Mouse (Mus musculus): Measurements from ENCODE around the gene Gm12216.

DNA sequence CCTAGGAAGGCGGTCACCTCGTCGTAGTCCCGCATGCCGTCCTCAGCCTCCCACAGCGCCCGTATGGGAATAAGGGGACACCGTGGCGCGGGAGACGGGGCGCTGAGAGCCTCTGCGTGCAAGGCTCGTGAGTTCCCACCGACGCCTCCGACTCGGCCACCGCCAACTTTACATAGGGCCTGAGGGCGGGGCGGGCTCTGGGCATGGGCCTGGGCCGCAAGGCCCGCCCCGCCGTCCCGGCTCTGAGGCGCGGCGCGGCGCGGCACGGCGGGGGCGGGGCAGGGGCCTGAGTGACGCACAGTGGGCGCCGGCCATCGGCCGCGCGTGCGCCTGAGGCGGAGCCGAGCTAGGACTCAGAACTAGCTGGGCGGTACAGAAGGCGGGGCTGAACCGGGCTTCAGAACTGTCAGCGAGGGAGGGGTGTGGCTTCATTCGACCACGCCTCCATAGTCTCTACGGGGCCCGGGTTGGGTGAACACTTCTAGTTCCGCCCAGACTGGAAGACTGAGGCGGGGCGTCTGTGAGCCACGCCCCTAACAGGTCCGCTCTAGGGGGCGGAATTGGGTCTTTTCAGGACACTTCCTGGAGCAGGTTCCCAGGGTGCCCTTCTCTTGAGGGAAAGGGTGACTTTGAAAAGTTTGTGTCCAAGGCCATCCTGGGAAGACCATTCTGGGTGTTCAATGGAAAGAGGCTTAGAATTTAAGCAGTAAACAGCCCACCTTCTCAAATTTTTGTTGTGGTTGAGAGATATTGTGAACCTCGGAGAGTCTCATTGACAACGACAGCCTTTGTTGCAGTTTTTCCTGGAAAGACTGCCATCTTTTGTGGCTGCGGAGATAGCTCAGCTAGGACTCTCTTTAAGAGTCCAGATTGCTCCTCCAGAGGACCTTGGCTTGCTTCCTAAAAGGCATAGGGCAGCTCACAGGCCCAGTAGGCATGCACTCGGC lies 32.7 kb upstream of the Gm12216 start, which contains the start of gene Slc22a5:
- TF ChIP-seq POLR2A (IDR thresholded peaks at IDR 0.05; ENCODE audit: extremely low read depth, insufficient read depth, low read length) (peak; percentile 74; the same call in 1 of the 2 replicates), CTCF (IDR thresholded peaks at IDR 0.05; ENCODE audit: low read depth, low read length) (no peak)

All from liver, adult 2 months (tissue).